Mouse (Mus musculus) skeletal muscle tissue, adult 2 months (tissue): ENCODE results near the gene Zdhhc6.

Experiments used
- DNase-seq: peaks from one replicate; pipeline ENCODE4 v3.0.0-alpha.2; 2012; ENCODE audit warnings: low read depth, low spot score

Zdhhc6 gene

DNA sequence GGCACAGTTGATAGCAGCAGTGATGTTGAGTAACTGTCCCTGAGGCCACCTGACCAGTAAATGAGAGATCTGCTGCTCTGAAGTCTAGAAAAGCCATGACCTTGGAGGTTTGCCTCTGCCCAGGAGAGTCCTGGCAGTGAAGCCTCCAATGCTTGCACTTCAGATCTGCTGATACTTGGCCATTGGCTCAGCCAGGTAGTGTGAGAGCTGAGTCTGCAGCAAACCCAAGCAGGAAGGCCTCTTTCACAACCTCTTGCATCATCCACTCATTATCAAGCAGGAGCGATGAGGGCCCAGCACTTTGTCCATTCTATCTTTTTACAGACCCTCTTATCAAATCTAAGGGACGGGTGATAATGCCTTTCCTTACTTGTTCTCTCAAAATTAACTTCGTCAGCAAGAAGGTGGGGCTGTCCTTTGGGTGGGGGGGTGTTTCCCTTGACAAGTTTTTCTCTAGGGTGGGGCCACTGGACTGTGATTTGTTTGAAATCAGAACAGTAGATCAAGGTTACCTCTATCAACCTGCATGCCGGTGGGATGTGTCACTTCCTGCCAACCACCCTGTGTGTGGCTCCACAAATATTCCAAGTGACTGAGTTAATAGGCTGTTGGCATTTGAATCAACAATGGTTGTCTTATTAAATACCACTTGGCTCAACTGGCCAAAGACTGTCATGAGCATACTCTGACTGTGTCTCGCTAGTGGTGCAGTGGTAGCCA, 58.0 kb downstream of the Zdhhc6 start:
- DNase-seq: no peak

DNA sequence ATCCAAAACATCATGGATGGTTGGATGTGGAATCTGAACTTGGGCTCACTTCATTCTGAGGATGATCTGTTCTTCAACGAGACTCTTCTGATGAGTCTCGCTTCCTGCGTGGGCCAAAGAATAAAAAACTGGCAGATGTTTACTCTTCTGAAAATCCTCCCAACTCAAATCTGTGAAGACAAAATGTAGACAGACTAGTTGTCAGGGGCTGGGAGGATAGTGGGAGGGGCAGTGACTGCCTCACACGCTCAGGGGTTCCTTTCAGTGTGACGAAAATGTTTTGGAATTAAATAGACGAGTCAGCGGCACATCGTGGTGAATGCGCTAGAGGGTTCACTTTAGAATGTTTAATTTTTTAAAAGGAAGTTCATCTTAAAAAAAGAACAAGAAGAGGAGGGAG, 59.7 kb downstream of the Zdhhc6 start:
- DNase-seq: no peak

DNA sequence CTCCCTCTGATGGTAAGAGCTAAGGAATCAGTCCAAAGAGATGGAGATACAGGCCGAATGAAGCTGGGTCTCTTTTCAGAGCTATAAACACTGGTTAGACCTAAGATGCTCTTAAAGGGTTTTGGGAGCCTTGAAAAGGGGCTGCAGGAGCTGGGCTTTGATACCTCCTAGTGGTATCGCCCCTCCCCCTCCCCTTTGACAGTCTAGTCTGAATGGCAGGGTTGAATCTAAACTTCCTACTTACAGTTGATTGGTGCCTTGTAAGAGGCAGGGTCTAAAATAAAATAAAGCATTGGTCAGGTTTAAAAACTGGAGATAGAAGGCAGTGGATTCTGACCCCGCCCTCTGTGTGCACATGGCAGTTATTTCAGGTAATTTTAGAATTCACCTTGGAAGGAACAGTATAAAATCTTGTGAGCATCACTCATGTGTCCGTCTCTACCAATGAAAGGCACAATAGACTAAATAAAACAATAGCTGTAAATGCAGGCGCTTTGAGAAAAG, 61.3 kb downstream of the Zdhhc6 start:
- DNase-seq: no peak

DNA sequence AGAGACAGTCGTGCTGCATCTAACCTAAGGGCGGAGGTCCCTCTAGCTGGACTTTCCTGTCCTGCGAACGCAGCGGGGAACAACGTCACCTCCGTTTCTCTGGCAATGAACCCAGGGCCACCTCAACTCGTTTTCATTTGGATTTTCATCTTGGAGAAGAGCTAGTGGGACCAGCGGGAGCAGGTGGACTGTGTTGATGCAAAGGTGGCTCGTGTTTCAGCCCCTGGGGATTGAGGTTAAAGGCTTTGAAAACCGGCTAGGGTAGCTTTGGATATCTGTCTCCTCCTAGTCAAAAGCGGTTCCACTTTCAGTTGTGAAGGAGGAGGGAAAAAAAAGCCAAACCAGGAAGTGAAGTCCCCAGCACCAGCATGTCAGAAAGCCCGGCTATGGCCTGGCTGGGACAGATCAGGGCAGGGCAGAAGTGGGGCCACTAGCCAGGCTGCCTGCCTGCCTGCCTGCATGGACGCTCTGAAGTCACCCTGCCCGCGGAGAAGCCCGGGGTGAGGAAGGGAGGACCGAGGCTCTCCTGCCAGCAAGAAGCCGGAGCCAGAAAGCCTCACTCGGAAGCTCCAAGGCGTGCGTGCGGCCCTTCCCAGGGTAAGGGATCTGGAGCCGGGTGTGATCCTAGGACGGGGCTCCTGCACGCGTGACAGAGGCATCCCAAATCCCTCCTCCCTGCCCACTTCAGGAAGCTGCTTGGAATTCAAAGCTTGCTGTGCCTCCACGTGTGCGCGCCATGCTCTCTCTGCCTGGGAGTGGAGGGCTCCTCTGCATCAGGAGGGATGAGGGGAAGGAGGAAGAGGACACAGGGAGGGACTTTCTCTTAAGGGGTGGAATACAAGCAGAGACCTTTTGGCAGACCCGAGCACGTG, 62.0 kb downstream of the Zdhhc6 start:
- peak; percentile 48 for DNase-seq

DNA sequence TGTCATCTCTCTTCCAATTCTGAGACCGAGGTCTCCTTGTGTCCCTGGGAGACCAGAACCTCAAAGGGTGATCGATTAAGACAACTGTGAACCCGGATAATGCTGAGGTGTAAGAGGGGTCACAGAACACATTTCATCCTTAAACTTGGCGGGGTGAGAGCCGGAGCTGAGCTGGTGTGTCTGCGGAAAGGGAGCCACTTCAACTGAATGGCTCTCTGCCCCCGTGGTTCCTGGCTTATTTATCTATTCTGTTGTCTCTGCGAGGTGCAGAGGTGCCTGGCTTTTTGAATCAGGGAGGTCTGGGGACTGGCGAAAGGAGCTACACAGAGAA, 62.6 kb downstream of the Zdhhc6 start:
- no peak for DNase-seq

DNA sequence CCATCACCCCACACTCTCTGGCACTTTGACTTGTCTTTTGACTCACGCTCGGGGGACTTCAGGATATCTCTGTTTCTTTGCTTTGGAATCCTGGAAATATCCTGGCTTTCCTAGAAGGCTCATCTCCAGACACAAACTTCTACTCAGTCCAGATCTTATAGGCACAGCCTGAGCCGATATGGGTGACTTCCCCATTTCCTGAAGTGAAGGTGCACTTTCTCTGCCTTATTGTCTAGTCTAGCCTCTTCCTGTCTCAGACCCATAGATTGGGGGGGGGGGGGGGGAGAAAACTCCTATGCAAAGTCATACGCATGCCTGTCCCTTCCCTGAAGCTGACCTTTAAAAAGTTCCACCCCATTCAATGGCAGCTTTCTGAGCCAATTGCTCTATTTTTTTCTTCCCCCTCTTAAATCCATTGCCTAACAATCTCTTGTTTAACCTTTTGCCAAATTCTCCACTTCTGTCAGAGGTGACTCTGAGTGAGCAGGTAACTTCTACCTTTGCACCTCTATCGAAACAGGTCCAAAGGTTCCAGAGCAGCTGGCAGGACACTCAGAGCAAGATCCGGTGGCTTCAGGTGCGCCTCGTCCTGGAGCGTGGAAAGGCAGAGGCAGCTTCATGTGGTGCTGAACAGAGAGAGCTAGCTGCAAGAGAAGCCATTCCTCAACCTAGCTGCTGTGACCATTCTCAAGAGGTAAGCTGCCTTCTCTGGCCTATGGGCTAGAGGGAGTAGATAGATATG, 64.3 kb downstream of the Zdhhc6 start, which contains the start of gene Acsl5:
Acsl5 (plus strand) TSS at position 556 of the 742 bp plus-strand sequence.
- DNase-seq: no peak

DNA sequence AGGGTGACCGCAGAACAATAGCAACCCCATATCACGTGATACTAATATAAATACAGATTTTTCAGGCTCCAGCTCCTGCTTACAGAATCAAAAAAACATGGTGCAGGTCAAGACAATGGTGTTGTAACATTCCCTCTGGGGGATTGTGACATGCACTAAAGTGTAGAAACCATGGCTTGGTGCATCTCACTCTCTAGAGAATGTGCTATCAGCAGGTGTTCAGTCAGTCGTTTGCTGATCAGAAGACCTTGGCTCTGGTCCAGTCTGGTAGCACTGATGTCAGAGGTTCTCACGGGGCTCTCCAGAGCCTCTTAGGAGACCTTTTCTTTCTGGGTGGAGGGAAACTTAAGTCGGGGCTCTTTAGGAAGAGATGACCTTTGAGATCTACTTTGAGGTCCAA, 65.4 kb downstream of the Zdhhc6 start:
- no peak for DNase-seq

DNA sequence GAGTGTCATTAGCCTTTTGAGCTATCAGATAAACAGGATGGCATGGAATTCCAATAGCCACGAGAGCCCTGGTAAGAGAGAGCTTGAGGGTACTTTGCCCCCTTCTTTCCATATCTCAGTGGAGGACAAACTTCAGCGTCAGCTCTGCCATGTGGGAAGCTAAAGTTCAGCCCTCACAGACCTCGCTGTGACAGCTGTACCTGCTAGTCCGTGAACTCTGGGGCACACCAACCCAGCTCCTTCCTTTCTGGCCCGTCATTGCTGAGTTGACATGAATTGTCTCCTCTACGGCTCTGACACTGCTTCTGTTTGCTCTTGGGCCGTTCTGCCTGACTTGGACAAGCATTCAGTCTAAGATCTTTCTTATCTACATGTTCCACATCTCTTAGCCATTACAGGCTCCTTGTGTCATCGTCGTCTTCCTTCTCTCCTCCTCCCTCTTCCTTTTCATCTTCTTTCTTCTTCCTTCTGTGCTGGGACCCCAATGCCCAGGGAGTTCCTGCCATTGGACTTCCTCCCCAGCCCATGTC, 67.8 kb downstream of the Zdhhc6 start:
- DNase-seq: no peak

DNA sequence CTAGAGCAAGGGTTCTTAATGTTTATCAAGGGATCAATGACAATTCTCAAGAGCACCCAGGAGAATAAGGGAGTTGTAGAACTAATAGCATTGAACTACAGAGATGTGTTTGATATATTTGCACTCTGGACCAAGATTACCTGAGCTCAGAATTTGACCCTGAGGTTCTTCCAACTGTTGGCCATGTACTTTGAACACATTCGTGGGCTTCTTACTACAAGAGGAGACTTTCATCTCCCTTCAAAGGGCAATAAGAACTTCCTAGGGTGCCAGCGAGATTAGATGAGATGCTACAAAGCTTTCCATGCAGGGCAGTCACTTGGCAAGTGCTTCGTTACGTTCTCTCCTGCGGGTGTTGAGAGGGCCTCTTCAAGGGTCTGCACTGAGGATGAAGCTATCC, 68.3 kb downstream of the Zdhhc6 start:
- no peak for DNase-seq

DNA sequence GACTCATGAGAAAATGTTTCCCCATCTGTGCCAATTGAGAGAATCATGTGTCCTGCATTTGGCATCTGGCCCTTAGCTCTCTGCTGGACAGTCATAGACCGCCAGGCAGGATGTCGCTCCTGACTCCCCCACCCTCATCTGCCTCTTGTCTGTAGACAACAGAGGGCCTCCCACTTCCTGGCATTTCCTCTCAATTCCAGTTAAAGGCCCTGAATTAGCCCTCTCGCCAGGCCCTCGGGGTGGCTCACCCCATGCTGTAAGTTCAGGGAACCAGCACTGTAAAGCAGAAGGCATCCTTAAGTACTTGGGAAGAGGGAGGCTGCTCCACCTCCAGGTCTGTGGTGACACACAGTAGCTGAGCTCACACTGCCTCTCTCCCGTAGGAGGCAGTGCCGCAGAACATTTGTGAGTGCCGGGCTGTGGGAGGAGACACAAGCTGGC, 71.0 kb downstream of the Zdhhc6 start:
- DNase-seq: peak; percentile 49

DNA sequence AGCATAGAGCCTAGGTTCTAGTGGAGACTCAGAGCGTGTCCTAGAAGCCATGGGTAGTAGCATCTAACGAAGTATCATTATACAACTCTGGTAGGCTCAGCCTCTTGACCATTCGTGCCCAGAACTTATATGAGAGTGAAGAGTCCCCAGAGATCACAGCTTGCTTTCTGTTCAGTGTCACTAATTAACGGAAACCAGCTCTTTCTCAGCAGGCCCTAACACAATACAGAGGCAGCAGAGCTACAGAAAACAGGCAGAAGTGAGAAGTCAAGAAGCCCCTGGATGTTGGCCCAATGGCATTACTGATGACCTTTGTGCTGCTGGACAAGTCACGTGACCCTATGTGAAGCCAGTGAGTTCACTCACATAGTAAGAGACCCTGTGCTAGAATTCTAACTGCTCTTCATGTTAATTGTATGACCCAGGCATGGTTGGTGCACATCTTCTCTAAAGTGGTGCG, 74.6 kb downstream of the Zdhhc6 start, which contains the start of gene Gucy2g:
Gucy2g (minus strand) TSS at position 51 of the 460 bp plus-strand sequence.
- DNase-seq: no peak

DNA sequence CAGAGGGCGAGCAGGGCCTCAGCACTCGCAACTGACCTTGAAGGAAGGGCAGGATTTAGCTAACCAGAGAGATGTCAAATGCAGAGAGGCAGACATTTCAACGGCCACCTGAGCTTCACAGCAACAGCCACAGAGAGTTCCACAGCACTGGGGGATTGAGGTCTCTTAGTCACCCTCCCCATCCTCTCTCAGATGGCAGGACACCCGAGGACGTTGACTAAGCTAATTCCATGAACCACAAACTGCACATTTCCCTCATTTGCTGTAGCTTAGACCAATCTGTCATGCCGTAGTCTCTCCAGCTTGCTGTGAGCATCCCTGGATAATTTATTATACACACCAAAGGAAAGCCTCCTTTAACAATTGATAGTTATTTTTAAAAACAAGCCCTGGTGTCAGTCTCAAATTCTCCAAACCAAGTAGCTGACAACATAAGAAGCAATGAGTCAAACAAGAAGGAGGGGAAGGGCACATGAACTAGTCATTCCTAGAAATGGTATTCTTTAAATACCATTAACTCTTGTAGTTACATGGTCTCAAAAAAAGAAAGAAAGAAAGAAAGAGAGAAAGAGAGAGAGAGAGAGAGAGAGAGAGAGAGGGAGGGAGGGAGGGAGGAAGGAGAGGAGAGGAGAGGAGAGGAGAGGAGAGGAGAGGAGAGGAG, 75.9 kb downstream of the Zdhhc6 start:
- no peak for DNase-seq

DNA sequence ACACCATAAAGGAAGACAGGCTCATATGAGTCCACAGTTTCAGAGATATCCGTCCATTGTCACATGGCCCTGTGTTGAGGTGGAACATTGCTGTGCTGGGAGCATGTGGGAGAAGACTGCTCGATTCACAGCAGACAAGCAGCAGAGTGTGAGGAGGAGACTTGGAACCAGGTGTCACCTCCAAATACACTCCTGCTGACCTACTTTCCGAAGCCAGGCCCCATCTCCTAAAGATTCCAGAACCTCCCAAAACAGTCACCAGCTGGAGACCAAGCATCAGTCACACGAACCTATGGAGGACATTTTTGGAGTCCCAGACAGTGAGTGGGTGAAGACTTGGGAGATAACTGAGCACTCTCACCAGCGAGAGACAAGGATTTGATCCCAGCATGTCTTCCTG, 79.3 kb downstream of the Zdhhc6 start:
- DNase-seq: no peak

DNA sequence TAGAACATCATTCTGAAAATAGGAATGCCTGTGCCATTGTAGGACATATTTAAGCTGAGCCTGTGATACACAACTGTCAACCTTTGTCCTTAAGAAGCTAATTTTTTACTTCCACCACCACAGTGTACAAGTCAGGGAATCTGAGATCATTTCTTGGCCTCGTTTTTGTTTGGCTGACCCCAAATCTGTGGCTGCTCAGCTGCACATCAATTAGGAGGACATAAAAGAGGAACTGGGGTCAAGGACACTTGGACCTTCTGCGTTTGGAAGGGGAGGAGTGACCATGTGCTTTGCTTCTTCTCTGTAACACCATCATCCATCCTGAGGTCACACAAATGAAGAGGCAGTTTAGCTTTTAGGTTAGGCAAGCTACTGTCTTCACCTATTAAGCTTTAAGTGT, 79.8 kb downstream of the Zdhhc6 start:
- DNase-seq: no peak

DNA sequence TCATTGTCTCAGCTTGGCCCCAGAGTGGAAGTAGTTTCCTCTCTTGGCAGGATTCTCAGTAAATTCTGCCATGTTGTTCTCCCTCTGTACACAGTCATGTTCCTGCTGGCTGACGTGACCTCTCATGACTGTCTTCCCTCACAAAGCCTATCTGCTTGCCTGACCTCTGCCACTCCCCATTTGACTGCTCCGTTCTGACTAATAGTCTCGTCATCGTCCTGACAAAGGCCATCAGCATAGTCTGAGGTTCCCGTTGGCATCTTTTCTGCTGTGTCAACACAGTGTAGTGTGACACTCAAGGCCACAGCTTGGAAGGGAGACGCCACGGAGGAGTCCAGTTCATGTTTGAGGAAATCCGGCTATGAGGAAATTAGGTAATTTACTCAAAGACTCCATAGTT, 83.7 kb downstream of the Zdhhc6 start:
- no peak for DNase-seq

DNA sequence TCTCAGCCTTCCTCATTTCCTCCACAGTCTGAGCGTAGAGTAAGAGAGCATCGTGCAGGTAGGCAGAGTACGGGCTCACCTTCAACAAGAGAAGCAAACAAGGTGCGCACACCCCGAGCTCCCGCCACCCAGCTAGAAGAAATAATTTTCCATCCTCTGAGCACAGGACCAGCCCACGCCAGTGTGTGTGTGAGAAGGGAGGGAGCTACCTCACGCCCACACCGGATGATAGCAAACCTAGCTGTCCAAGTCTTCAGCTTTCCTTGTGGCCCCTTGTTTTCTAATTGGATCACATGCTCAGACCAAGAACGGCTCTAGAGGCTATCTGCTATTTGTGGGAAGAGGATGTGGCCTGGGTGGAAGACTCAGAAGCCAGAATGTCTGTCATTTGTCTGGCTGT, 84.8 kb downstream of the Zdhhc6 start:
- DNase-seq: no peak

DNA sequence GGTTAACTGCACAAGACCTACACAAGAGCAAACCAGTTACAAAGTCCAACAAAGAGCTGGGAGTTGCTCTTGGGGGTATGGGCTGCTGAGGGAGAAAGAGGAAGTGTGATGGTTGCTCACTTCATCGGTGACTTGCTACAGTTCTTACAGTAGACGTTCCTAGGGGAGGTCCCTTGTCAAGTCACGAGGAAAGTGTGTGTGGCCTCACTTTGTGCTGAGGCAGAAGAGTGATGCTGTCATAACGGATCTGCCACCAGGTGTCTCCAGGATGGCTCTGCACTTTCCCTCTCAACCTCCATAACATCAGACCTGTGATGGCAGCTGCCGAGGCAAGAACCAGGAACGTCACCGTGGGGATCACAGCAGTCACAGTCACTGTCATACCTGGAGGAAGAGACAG, 88.7 kb downstream of the Zdhhc6 start:
- DNase-seq: no peak

DNA sequence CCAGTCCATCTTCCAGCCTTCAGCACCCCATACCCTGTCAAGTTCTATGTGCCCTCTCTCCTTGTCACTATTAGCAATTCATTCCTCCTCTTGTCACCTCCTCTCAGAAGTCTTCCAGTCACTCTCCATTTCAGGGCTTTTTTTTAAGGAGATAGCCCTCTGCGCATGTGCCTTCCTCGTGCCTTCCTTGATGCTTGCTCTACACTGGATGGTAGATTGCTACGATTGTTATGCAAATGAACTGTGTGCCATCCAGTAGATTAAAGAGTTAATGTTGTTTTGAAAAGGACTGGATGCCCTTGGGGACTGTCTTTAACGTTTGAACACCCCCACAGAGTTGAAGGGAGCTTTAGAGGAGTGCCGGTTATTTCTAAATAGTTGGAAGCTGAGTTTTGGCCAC, 89.2 kb downstream of the Zdhhc6 start:
- DNase-seq: no peak

DNA sequence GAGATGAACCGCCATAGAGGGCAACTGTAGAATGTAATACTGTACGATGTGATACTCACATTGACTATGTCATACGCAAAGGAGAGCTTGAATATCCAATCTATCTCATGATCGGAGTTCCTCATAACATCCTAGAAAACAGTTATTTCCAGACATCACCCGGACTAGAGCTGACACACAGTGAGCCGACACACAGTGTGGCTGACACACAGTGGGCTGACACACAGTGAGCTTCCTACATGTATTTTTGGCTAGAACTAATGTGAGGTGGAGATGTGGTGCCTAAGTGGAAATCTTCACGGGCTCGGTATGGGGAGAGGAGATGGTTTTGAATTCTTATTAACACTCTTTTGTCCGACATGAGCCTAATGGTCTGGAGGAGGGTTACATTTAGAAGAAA, 93.6 kb downstream of the Zdhhc6 start:
- DNase-seq: no peak
